Mouse (Mus musculus) testis, adult 2 months (tissue): ENCODE data around the gene Thrb.

Experiments
- CTCF ChIP-seq: fragments of 200-500 bp; IDR thresholded peaks from 2 replicates; pipeline ENCODE4 v1.5.1; 2012; ENCODE audit warnings: low read depth, mild to moderate bottlenecking, inconsistent platforms, low read length, moderate library complexity; ENCODE audit not compliant: control insufficient read depth, insufficient read depth, insufficient replicate concordance
- POLR2A ChIP-seq: fragments of 200-500 bp; IDR thresholded peaks from 2 replicates; pipeline ENCODE4 v1.6.1; 2012; ENCODE audit warnings: low read depth, mild to moderate bottlenecking, inconsistent platforms, low read length, moderate library complexity; ENCODE audit not compliant: control insufficient read depth

- TF ChIP-seq CTCF (no peak), POLR2A (no peak)
Measured at GRCm38 (mm10) chr14:17742902-17743712, 83.0 kb downstream of the Thrb start.
